Mouse (Mus musculus) gastrocnemius, postnatal 36 days (tissue): ENCODE results near the gene Phldb3. TPM values are rescaled to one million over a fixed set of nuclear protein-coding genes. Genes with fewer than 3 reads are reported as not detected.

Experiments used
- DNase-seq, 2 experiments: peaks; one replicate each; pipeline ENCODE4 v3.0.0; 2022
- intact Hi-C: fragments of 180-260 bp; cut with DNase I; formaldehyde crosslinking; loops from one replicate; pipeline ENCODE4 v1.15.1; 2025
- total RNA-seq, 2 experiments: library from RNA; stranded (reverse); gene quantifications; 2 replicates each; pipeline ENCODE4 v1.2.3; 2021

Phldb3 gene
- total RNA-seq, 2 experiments from 2014 or later, result 0.30 to 0.66 TPM

DNA sequence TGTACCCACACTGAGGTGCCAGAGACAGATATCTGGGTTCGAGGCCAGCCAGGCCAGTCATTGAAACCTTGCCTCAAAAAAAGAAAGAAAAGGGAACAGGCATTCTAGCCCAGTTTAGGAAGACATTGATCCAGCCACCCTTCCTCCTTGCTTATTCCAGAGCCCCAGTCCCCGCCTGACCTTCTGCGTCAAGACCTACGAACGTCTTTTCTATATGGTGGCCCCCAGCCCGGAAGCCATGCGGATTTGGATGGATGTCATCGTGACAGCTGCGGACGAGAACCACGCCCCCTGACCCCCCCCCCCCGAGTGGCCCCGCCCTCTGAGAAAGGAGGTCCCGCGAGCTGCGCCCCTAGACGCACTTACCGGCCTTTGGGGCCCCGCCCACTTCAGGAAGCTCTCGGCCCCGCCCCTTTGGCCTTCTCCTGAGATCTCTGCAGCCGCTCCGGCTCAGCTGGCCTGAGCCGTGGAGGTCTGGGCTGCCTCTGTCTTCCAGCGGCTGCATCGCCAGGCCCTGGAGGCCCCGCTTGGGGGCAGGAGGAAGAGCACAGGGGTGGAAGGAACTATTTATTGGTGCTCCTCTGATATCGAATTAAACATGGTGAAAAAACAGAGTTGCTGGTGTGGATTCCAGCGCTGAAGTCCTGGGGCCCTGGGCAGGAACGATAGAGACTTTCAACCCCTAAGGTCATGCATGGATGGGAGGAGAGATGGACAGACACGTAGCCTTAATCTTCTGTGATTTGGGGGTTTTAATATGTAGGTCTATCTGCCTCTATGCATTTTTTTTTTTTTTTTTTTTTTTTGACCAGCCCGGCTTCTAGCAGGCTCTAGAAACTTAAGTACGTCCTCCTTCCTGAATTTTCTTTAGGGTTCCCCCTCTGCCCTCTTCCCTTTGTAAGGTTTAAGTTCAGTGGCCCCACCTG is 18.4 kb downstream of the Phldb3 start:
- peak; percentile 74 to 84 for DNase-seq
- intact Hi-C loops, result no loop called here

DNA sequence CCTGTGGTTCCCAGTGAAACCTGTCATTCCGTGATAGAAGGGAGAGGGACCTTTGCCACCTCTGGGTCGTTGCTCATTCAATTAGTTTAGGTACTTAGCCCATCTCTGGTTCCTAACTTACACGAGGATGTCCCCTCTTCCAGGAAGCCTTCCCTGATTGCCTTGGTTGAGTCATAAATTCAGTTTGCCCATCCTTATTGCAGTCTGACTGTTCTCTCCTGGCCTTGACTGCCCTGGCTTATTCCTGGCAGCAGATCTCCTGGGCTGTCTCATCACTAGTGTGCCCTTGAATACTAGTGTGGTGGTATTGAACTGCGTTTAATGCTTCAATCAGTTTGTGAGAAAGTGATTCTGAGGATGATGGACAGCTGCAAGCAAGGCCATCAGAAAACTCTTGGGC is 19.1 kb downstream of the Phldb3 start:
- intact Hi-C loops, result no loop called here
- no peak for DNase-seq

DNA sequence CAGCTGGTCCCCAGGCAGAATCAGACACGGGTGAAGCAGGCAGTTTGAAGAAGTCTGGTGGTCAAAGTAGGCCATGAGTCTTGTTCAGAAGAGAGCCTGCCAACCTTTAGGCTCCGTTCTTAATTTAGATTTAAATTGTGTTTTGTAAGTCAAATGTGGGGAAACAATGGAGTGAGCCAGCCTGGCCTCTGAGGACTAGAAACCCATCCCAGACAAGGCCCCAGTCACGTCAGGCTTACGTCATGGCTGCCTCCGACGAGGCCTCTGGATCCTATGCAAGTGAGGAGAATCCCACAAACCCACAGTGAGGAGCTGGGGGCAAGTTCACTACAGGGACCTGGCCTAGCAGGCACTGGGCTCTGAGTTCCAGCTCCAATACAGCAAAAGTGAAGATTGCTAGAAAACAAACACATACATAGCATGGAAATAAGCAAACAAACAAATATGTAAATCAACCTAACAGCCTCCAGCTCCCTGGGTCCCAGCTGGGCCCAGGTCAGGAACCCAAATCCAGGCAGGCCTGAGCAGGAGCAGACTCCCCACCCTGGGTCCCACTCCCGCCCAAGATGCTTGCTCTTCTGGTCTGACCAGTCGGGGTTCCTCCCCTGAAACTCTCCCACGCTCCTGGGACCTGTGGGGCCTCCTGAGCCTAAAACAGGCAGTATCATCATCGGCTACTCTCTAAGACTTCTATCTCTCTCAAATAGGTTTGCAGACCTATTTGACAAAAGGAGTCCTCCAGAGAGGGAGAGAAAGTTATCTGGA is 19.7 kb downstream of the Phldb3 start:
- DNase-seq, result no peak
- intact Hi-C loops, result no loop called here

DNA sequence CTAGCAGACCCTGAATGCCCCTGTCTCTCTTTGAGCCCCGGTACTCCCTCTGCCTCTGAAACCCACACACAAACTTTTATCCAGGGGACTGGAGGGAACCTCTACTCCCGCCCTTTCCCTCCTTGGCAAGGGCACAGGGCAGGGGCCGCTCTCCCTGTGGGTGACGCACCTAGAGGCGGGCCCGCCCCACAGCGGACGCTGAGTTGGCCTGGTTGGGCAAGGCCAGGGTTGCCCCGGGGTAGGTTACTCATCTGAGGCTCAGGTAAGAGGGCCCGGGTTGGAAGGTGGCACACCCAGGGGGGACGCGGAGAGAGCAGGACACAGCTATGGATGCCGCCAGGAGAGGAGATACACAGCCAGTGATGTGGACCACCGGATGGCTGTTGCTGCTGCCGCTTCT is 25.7 kb downstream of the Phldb3 start, which contains the start of gene Lypd3:
Lypd3 (plus strand) TSS at position 287 of the 400 bp plus-strand sequence.
- no peak for DNase-seq
- intact Hi-C loops, result no loop called here

DNA sequence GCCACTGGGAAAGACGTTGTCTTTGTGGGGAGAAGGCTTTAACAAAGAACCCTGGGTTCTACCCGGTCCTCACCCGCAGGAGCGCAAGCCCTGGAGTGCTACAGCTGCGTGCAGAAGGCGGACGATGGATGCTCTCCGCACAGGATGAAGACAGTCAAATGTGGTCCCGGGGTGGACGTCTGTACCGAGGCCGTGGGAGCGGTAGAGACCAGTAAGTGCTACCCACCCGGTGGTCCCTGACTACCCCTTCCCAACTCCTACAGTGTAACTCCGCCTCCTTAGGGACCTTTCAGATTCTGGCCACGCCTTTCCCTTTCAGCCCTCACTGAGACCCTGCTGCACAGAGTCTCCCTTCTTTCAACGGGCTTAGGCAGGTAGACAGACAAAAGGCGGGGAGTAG is 26.5 kb downstream of the Phldb3 start:
- intact Hi-C loops, result no loop called here
- DNase-seq, result no peak

GRCm38 (mm10) chr7:24638026-24638856 is 27.7 kb downstream of the Phldb3 start:
- no peak for DNase-seq
- intact Hi-C loops, result no loop called here

DNA sequence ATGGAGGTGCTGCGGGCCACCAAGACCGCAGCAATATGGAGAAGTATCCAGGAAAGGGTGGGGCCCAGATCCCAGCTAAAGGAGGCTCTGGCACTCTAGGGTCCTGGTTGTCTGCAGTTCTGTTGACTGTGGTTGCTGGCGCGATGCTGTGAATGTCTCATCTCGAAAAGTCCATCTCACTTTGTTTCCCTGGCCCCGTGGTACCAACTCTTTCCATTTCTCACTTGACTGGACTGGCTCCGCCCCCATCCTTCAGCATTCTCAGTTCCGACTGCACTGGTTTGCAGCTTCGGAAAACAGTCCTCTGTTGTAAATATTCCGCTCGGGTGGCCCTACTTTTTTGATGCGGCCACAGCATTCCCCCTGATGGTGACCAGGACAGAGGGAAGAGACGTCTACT is 29.9 kb downstream of the Phldb3 start:
- no peak for DNase-seq
- intact Hi-C loops, result no loop called here

- intact Hi-C loops, result loop anchor here (2.0 kb wide), 1 partner anchor 42 kb away; no protein-coding TSS in a partner anchor
These were observed 31.9 kb downstream of the Phldb3 start for GRCm38 (mm10) chr7:24642491-24642890.

GRCm38 (mm10) chr7:24644492-24644891 is 33.9 kb downstream of the Phldb3 start:
- intact Hi-C loops, result no loop called here
- DNase-seq, result no peak

More at GRCm38 (mm10) chr7:24642491-24642890, 31.9 kb downstream of the Phldb3 start:
- peak in 1 of 2 experiments; percentile 48 for DNase-seq

DNA sequence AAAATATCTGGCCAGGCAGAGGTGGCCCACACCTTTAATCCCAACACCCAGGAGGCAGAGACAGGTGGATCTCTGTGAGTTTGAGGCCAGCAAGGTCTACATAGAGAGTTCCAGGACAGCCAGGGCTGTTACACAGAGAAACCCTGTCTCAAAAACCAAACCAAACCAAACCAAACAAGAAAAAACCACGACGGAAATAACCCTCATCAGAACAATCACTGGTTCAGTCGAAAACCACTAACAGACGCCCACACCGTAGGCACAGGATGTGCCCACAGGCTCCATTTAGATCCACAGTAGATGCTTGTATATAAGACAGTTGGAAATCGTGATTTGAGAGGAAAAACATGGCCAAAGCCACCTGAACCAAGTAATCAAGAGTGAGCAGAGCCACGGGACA is 34.4 kb downstream of the Phldb3 start:
- no peak for DNase-seq
- intact Hi-C loops, result no loop called here

DNA sequence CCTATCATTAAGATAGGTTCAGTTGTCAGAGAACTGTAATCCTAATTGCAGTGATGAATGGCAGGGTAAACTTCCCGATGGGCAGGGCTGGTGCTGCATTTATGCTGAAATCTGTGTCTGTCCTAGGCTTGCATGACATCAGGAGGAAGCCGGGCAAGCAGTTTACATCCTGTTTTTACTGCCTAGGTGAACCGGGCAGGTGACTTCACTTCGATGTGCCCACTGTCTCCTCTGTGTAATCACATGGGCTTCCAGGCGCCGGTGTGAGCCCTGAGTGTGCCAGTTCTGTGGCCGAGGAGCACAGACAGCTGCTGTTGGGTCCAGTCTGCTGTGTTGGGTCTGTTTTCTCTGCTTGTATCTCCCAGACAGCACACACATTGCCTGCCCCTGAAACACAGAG is 35.9 kb downstream of the Phldb3 start:
- intact Hi-C loops, result no loop called here
- DNase-seq, result no peak

- peak; percentile 30 to 56 for DNase-seq
- intact Hi-C loops, result loop anchor here (2.0 kb wide), 1 partner anchor 53 kb away; no protein-coding TSS in a partner anchor
These were observed 43.1 kb downstream of the Phldb3 start for GRCm38 (mm10) chr7:24653681-24654080.

DNA sequence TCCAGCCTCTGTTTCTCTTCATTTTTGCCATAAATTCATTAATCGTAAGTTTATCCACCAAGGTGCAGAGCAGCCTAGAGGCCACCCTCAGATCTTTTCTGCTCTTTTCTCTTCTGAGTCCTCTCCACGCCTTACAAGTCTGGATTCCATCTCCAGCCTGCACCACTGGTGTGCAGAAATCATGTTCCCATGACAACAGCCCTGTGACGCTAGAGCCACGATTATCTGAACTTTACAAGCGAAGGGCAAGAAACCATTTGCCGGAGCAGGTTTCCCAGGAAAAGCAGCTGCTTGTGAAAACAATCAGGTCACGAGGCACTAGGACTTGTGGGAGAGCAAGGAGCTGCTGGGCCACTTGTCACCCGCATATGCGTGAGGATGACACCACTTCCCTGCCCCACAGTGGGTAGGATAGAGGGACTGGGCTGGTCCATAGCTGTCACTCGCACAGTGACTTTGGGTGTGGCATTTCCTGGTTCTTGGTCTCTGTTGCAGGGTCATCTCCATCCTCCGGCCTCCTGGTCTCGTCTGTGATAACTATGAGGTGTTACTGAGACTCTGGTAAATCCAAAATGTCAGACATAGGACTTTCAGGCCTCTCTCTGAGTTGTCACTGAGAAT is 49.3 kb downstream of the Phldb3 start:
- intact Hi-C loops, result no loop called here

GRCm38 (mm10) chr7:24661118-24661904 is 50.7 kb downstream of the Phldb3 start:
- intact Hi-C loops, result no loop called here
- DNase-seq, result no peak

More for the DNA sequence above, 49.3 kb downstream of the Phldb3 start:
- no peak for DNase-seq

GRCm38 (mm10) chr7:24662575-24662974 is 52.0 kb downstream of the Phldb3 start:
- intact Hi-C loops, result no loop called here
- DNase-seq, result peak; percentile 33 to 37

DNA sequence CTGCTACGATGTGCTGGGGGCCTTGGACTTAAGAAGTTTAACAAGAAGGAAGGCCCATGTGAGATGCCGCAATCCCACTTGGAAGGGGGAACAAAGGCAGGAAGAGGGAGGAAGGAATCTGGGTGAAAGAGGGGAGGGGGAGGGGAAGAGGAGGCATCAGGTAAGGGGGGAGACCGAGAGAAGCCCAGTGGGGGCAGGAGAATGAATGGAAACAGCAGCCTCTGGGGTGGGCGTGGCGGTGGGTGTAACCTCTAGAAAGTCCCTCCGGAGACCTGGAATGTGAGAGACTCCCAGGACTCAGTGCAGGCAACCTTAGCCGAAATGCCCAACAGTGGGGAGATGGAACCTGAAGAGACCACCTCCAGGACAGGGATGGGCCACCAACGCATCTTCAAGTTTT is 53.7 kb downstream of the Phldb3 start:
- DNase-seq, result no peak
- intact Hi-C loops, result no loop called here

DNA sequence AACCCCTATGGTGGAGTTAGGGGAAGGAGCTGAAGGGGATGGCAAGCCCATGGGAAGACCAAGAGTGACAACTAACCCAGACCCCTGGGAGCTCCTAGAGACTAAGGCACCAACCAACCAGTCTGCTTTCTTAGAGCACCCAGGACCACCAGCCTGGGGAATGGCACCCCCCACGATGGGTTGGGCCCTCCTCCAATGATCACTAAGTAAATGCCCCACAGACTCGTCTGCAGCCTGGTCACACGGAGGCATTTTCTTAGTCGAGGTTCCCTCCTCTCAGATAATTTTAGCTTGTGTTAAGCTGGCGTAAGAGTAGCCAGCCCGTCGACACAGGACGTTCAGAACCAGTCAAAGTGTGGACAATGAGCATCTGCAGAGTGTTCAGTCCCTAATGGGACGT is 54.4 kb downstream of the Phldb3 start:
- DNase-seq, result no peak
- intact Hi-C loops, result no loop called here

GRCm38 (mm10) chr7:24671944-24672439 is 61.4 kb downstream of the Phldb3 start:
- intact Hi-C loops, result loop anchor here (2.0 kb wide), 1 partner anchor 49 kb away; no protein-coding TSS in a partner anchor
- DNase-seq, result no peak

GRCm38 (mm10) chr7:24676575-24676974 is 66.0 kb downstream of the Phldb3 start, which contains the start of gene Tex101:
Gene Tex101 (minus strand): TSS chr7:24676675.
- DNase-seq, result no peak
- intact Hi-C loops, result no loop called here
